ENCODE assay signal across 11 mouse cellular contexts in genomic region chr14:79970165-79970564, GRCm38 (mm10). TPM values are rescaled to one million over a fixed set of nuclear protein-coding genes. Genes with fewer than 3 reads are reported as not detected.
DNase-seq lines count a peak whose midpoint lies in the region; ATAC-seq lines count a peak whose summit lies in the region.
"Had no signal": no experiment of that assay in that cellular context is flagged by ENCODE, and none has a peak within 500 bp of the region (broad histone marks: within the 10 kb centered on the region; RNA-seq: fewer than 3 reads in every experiment).

No protein-coding gene starts in this region.

- H3K4me2 ChIP-seq in neural tube, embryonic 13.5 days, result no peak overlapping the region

- H3K4me1 ChIP-seq in neural tube, embryonic 13.5 days (replicated peaks), result peaks cover 17% of the 10 kb centered on the region

- DNase-seq in cerebellum, adult 11 months, result no peak
- no peak for DNase-seq in neural tube, embryonic 10.5 days (ENCODE audit: extremely low spot score, low spot score)
- DNase-seq in layer of hippocampus, adult 18-20 months (ENCODE audit: low spot score in 2 of 2), result peak; percentile 35 to 62
- no peak for DNase-seq in lung, adult 18-20 months
- no peak for DNase-seq in retina, postnatal 1 day
- no peak for DNase-seq in thymus, postnatal 0 days (ENCODE audit: low spot score)
- DNase-seq: thymus, adult 2 months had no signal

- no peak overlapping the region for H3K4me3 ChIP-seq in neural tube, embryonic 13.5 days
- H3K4me3 ChIP-seq: erythroblast, embryonic 14.5 days; limb, embryonic 13.5 days had no signal

- no peaks in the 10 kb centered on the region for H3K36me3 ChIP-seq in neural tube, embryonic 13.5 days
- H3K36me3 ChIP-seq: limb, embryonic 13.5 days had no signal

- no peaks in the 10 kb centered on the region for H3K9me3 ChIP-seq in neural tube, embryonic 13.5 days

- WGBS in neural tube, embryonic 13.5 days, result 29% methylated on average over 3 of the region's 3 CpGs

- ATAC-seq in cerebellum, adult (ENCODE audit: insufficient number of reproducible peaks, low FRiP score, low TSS enrichment), result peak; percentile 34; the same call in 1 of the 2 replicates
- ATAC-seq in neural tube, embryonic 13.5 days (ENCODE audit: low read depth), result peak; percentile 49; the same call in 1 of the 2 replicates

- no peaks in the 10 kb centered on the region for H3K27me3 ChIP-seq in neural tube, embryonic 13.5 days
- H3K27me3 ChIP-seq: limb, embryonic 13.5 days had no signal

- no peak overlapping the region for H3K9ac ChIP-seq in neural tube, embryonic 13.5 days
- H3K9ac ChIP-seq: limb, embryonic 13.5 days had no signal

- H3K27ac ChIP-seq in neural tube, embryonic 13.5 days (replicated peaks), result peak overlapping the region; percentile 61
- H3K27ac ChIP-seq: limb, embryonic 13.5 days had no signal

RNA-seq across cellular contexts. Expression of gene Olfm4, which starts 13.7 kb away (rescaled TPM):
- polyA plus RNA-seq in neural tube, embryonic 13.5 days (2015; fragmentation: Nextera tagmentation; extraction: Ambion mirVana), result 0.88 and 1.2 TPM in 2 replicates
- total RNA-seq in layer of hippocampus, adult 18-20 months (2021), result 1 to 10 TPM; 2.1 to 2.5 TPM
- 7.1 and 7.6 TPM in 2 replicates for polyA plus RNA-seq in thymus, postnatal 0 days (2015; fragmentation: Nextera tagmentation; extraction: Ambion mirVana)
- polyA plus RNA-seq: erythroblast, embryonic 14.5 days had no signal

Comparison
In these comparisons a context has a peak if more than half of its experiments do, and no peak if none do; other contexts are left out.
1. DNase-seq: peak in layer of hippocampus, adult 18-20 months (2 of 2); none in cerebellum, adult 11 months (single experiment), neural tube, embryonic 10.5 days (single experiment), lung, adult 18-20 months (0 of 2), retina, postnatal 1 day (single experiment) and thymus, postnatal 0 days (single experiment).